Mouse (Mus musculus): Measurements from ENCODE around the gene Klrb1b. TPM values are rescaled to one million over a fixed set of nuclear protein-coding genes. Genes with fewer than 3 reads are reported as not detected.
"Not testable (repeated sequence)": the region's sequence is repeated elsewhere in the genome, so short reads cannot be mapped to it uniquely, and the experiment has no call there.

Gene Klrb1b
- polyA plus RNA-seq, 1 experiment = not detected

DNA sequence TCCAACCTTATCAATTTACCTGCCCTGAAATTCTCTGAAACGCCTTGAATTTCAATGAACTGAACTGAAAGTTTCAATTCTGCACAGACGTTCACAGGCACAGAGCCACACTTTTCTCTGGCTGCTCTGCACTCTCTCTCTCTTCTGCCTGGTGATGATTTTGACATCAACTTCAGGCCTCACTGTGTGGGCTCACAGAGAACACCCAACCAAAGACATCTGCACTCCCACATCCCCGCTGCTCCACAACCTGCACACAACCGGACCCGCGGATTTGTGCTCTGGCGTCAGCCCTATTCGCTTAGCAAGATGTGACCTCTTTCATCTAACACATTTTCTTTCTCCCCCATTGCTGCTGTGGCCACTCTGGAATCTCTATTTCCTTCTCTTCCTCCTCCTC lies 18.0 kb upstream of the Klrb1b start:
- H3K4me3 ChIP-seq (replicated peaks; ENCODE audit: control insufficient read depth, low read depth, low read length) = no peak overlapping the region
- H3K4me1 ChIP-seq (ENCODE audit: control insufficient read depth, insufficient read depth, low read length) = no peaks in the 10 kb centered on the region; the same call in 1 of the 2 replicates
- H3K27ac ChIP-seq (ENCODE audit: control insufficient read depth, insufficient read depth, low read depth, low read length, poor library complexity) = no peak overlapping the region
- TF ChIP-seq CTCF (IDR thresholded peaks at IDR 0.05; ENCODE audit: control insufficient read depth, insufficient read depth, low read length) = no peak
- TF ChIP-seq POLR2A (IDR thresholded peaks at IDR 0.05; ENCODE audit: borderline replicate concordance, control insufficient read depth, low read depth, low read length) = no peak
- 35% methylated on average over 8 of the region's 8 CpGs for WGBS

DNA sequence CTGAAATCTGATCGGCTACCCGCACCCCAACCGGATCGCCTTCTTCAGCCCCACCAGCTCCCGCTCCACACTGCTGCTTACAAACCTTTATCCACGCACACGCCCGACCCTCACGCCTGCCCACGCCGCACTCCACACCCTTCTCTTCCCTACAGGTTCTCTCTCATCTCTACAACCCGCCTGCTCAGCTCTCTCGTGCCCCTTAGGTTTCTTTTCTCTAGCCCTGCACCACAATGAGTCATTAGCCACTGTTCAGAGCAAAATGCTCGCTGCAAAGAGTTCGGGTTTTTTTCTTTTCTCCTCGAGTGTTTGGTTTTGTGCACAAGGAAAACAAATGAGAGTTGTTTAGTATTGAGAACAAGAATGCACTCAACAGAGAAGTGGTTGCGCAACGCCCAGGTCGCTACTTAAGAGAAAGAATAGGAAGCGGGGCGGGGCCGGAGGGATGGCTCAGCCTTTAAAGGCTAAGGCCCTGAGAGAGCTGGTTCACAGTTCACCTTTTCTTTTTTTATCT lies 17.4 kb upstream of the Klrb1b start:
- Histone ChIP-seq H3K4me1 (ENCODE audit: control insufficient read depth, insufficient read depth, low read length) (no peaks in the 10 kb centered on the region; the same call in 1 of the 2 replicates), H3K4me3 (replicated peaks; ENCODE audit: control insufficient read depth, low read depth, low read length) (peak overlapping the region; percentile 81), H3K27ac (ENCODE audit: control insufficient read depth, insufficient read depth, low read depth, low read length, poor library complexity) (peak overlapping the region; percentile 94)
- TF ChIP-seq POLR2A (IDR thresholded peaks at IDR 0.05; ENCODE audit: borderline replicate concordance, control insufficient read depth, low read depth, low read length) (no peak), CTCF (IDR thresholded peaks at IDR 0.05; ENCODE audit: control insufficient read depth, insufficient read depth, low read length) (no peak)
- under 1% methylated on average over 22 of the region's 22 CpGs for WGBS

GRCm38 (mm10) chr6:128842945-128843478 lies 16.9 kb upstream of the Klrb1b start:
- TF ChIP-seq POLR2A (IDR thresholded peaks at IDR 0.05; ENCODE audit: borderline replicate concordance, control insufficient read depth, low read depth, low read length) (peak; percentile 72), CTCF (IDR thresholded peaks at IDR 0.05; ENCODE audit: control insufficient read depth, insufficient read depth, low read length) (no peak)
- Histone ChIP-seq H3K4me1 (ENCODE audit: control insufficient read depth, insufficient read depth, low read length) (no peaks in the 10 kb centered on the region; the same call in 1 of the 2 replicates), H3K4me3 (replicated peaks; ENCODE audit: control insufficient read depth, low read depth, low read length) (peak overlapping the region; percentile 81), H3K27ac (ENCODE audit: control insufficient read depth, insufficient read depth, low read depth, low read length, poor library complexity) (peak overlapping the region; percentile 94)
- WGBS = under 1% methylated on average over 44 of the region's 44 CpGs

DNA sequence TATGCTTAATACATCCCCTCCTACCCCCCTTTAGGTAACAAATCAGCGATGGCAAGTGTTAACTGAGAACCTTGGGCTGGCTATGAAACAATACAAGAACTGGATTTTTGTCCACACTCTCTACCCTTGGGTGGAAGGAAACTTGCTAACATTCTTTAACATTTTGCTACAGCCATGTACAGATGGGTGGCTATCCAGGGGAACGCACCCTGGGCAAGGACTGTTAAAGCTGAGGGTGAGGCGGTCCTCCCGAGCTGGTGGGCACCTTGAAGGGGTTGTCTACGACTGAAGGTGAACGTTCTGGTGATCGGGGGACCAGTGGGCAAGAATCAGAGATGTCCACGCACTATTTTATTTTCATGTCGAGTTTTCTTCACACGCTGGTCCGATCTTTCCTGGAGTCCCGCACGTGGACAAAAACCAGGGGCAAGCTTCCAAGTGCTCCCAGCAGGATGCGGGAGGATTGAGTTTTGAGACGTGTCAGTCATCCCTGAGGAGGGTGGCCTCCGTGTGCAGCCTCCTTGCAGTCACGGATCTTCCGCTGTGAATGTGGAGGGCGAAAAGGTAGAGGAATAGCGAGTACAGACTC lies 16.3 kb upstream of the Klrb1b start:
- WGBS = 1% methylated on average over 20 of the region's 20 CpGs
- no peak for TF ChIP-seq CTCF (IDR thresholded peaks at IDR 0.05; ENCODE audit: control insufficient read depth, insufficient read depth, low read length)
- TF ChIP-seq POLR2A (IDR thresholded peaks at IDR 0.05; ENCODE audit: borderline replicate concordance, control insufficient read depth, low read depth, low read length) = no peak
- peak overlapping the region; percentile 81 for H3K4me3 ChIP-seq (replicated peaks; ENCODE audit: control insufficient read depth, low read depth, low read length)
- no peaks in the 10 kb centered on the region; the same call in 1 of the 2 replicates for H3K4me1 ChIP-seq (ENCODE audit: control insufficient read depth, insufficient read depth, low read length)
- peak overlapping the region; percentile 94 for H3K27ac ChIP-seq (ENCODE audit: control insufficient read depth, insufficient read depth, low read depth, low read length, poor library complexity)

DNA sequence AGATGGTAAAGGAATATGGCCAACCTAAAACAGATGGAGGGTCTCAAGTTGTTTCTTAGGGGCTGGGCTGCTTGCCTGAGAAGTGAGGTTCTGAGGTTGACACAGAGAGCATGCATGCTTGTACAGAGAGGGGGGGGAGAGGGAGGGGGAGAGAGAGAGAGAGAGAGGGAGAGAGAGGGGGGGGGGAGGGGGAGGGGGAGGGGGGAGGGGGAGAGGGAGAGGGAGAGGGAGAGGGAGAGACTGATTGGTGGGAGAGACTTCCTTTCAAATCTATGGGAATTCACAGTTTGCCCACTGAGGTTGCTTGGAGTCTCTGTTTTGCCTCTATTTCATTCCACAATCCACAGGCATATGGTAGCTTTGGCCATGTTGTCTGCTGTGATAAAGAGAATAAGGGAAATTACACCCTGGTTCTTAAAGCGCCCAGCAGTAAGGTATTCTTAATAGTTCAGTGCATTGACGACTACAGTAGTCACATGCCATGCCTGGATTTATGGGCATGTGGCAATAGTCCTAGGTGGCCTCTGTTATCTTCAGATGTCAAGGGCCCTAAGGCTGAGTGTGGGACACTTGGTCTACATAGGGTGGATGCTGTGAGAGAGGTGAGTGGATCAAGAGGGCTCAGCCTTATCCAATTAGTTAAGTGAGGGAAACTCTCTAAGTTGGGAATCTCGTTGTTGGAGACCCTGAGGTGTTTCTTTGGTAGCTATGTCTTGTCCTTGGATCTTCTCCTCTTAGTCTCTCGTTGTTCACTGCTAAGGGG lies 15.4 kb upstream of the Klrb1b start:
- TF ChIP-seq POLR2A (IDR thresholded peaks at IDR 0.05; ENCODE audit: borderline replicate concordance, control insufficient read depth, low read depth, low read length) (no peak), CTCF (IDR thresholded peaks at IDR 0.05; ENCODE audit: control insufficient read depth, insufficient read depth, low read length) (no peak)
- WGBS = 40% methylated on average over 4 of the region's 4 CpGs
- Histone ChIP-seq H3K27ac (ENCODE audit: control insufficient read depth, insufficient read depth, low read depth, low read length, poor library complexity) (no peak overlapping the region), H3K4me1 (ENCODE audit: control insufficient read depth, insufficient read depth, low read length) (no peaks in the 10 kb centered on the region; the same call in 1 of the 2 replicates), H3K4me3 (replicated peaks; ENCODE audit: control insufficient read depth, low read depth, low read length) (no peak overlapping the region)

DNA sequence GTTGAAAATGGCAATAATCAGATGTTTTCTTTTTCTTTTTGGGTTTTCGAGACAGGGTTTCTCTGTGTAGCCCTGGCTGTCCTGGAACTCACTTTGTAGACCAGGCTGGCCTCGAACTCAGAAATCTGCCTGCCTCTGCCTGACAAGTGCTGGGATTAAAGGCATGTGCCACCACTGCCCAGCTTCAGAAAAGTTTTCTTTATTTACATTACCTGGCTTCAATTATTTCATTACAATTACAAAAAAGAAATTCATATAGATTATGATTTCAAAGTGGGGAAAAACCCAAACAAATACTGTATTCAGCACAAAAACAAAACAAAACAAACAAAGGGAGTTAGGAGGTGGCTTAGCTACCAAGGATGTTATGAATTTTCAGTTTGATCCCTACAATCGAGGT lies 14.5 kb upstream of the Klrb1b start:
- not testable (repeated sequence) for H3K4me1 ChIP-seq (ENCODE audit: control insufficient read depth, insufficient read depth, low read length); H3K27ac ChIP-seq (ENCODE audit: control insufficient read depth, insufficient read depth, low read depth, low read length, poor library complexity); H3K4me3 ChIP-seq (replicated peaks; ENCODE audit: control insufficient read depth, low read depth, low read length)
- WGBS = 54% methylated on average over 3 of the region's 3 CpGs

GRCm38 (mm10) chr6:128839921-128840320 lies 13.8 kb upstream of the Klrb1b start:
- TF ChIP-seq CTCF (IDR thresholded peaks at IDR 0.05; ENCODE audit: control insufficient read depth, insufficient read depth, low read length) (no peak), POLR2A (IDR thresholded peaks at IDR 0.05; ENCODE audit: borderline replicate concordance, control insufficient read depth, low read depth, low read length) (no peak)
- Histone ChIP-seq H3K4me3 (replicated peaks; ENCODE audit: control insufficient read depth, low read depth, low read length) (peak overlapping the region; percentile 1), H3K4me1 (ENCODE audit: control insufficient read depth, insufficient read depth, low read length) (no peaks in the 10 kb centered on the region; the same call in 1 of the 2 replicates), H3K27ac (ENCODE audit: control insufficient read depth, insufficient read depth, low read depth, low read length, poor library complexity) (no peak overlapping the region)
- 39% methylated on average over 7 of the region's 7 CpGs for WGBS

GRCm38 (mm10) chr6:128839266-128839771 lies 13.2 kb upstream of the Klrb1b start:
- H3K4me1 ChIP-seq (ENCODE audit: control insufficient read depth, insufficient read depth, low read length) = no peaks in the 10 kb centered on the region; the same call in 1 of the 2 replicates
- WGBS = under 1% methylated on average over 17 of the region's 17 CpGs
- TF ChIP-seq POLR2A (IDR thresholded peaks at IDR 0.05; ENCODE audit: borderline replicate concordance, control insufficient read depth, low read depth, low read length) (no peak), CTCF (IDR thresholded peaks at IDR 0.05; ENCODE audit: control insufficient read depth, insufficient read depth, low read length) (peak; percentile 92)
- H3K4me3 ChIP-seq (replicated peaks; ENCODE audit: control insufficient read depth, low read depth, low read length) = peak overlapping the region; percentile 86
- peak overlapping the region; percentile 64 for H3K27ac ChIP-seq (ENCODE audit: control insufficient read depth, insufficient read depth, low read depth, low read length, poor library complexity)

Measured in bone marrow, adult 2 months (tissue).